Mouse (Mus musculus): ENCODE results near the gene Pknox1.
"Not testable (repeated sequence)": the region's sequence is repeated elsewhere in the genome, so short reads cannot be mapped to it uniquely, and the experiment has no call there.

Pknox1 gene

DNA sequence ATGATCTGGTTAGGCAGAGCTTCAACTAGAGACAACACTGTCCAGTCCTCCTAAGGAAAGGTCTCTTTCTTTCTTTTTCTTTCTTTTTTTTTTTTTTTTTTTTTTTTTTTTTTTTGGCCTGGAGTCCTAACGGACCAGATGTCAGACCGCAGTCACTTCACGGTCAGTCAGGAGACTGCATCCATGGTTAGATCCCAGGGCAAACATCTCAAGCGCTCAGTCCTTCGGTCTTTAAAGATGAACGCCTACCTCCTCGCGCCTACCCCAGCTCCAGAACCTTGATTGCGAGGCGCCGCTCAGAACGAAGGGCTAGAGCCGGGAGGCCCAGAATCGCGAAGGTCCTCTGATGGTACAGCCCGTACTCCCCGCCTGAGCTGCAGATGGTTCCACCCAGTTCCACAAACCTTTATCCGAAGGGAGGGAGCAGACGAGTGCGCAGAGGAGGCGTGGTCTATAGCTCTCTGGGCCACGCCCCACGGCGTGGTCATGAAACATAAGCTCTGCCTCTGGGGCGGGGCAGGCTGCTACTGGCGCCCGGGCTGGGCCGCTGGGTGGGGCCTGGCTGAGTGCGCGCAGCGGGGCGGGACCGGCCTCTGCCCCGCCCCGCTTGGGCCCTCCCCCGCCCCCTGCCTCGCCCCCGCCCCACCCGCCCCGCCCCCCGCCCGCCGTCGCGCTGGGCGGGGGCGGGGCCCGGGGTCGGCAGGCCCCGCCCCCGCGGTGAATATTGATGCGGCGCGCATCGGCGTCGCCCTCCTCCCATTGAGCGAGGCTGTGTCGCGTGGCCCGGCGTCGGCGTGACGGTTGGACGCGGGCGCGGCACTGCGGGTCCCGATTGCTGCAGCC, at the start of gene Pknox1:
Gene Pknox1, plus strand, starts transcription at position 720 of the 843 bp plus-strand sequence.
- DNase-seq: peak; percentile 99

DNA sequence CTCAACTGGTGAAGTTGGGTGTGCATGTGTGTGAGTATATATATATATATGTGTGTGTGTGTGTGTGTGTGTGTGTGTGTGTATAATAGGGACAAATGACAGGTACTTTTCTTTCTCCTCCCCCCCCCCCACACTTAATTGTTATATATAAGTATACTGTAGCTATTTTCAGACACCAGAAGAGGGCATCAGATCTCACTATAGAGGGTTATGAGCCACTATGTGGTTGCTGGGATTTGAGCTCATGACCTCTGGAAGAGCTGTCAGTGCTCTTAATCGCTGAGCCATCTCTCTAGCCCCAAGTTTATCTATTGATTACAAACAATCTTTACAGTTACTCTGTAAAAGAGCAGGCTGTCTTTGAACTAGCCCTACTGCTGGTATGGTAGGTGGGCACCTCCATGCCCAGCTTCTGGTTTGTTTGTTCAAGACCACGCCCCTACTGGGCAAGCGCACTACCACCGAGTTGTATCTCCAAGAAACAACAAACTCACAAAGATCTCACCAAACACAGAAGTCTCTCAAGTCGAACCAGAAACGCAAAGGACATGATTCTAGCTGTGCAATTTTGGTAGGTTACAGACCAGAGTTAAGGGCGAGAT, 45.1 kb upstream of the Pknox1 start:
- DNase-seq: no peak

DNA sequence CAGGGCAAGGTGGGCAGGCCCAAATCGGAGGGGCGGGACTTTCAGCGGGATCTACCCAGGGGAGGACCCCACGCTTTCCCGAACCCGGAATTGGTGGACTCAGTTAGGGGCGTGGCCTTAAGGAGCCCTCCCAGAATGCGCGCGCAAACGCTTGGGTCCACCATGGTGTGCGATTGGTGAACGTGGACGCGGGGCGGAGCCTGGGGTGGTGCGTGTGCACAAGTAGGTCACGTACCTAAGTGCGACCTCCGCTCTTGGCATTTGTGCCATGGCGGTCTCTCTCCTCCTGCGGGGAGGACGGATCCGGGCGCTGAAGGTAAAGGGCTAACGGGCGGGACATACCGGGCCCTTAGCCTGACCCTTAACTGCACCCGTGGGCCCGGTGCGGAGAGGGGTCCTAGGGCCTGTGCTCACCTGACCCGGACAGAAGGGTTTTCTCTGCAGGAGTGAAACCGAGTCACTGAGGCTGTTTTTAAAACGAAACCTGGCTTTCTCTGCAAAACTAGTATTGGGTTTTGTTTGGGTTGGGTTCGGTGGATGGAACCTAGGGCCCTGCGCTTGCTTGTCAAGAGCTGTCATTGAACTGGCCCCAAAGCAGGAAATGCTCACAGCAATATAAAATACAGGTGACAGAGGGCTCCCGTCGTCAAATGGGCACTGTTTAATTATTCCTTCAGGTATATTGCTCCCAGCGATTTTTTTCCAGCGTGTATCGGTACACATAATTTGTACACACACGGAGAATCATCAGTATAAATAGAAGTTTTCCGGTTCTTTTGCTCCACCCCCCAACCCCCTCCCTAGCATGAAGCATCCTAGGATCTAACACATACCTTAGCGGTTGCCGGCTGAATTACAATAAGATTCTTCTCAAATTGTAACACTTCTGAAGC, 44.3 kb upstream of the Pknox1 start, which contains the start of the genes Wdr4 and Ndufv3:
Gene Wdr4, minus strand, starts transcription at position 35 of the 893 bp plus-strand sequence.
Gene Ndufv3, plus strand, starts transcription at position 170 of the 893 bp plus-strand sequence.
- peak; percentile 99 for DNase-seq

DNA sequence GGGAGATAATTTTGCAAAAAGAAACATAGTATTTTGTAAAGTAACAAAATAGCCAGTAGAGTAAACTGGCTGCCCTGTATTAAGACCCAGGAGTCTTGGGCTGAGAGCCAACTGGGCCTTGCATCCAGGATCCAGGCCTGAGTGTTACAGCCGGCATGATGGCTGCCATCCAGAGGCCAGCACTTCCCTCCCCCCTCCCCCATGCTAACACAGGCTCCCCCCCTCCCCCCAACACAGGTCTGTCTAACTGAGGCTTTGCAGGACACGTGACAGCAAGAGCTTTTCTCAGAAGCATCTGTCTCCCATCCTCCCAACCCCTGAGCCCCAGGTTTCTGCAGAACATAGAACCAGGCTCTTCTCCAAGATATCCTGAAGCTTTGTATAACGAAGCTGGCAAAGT, 43.6 kb upstream of the Pknox1 start:
- peak; percentile 33 for DNase-seq

DNA sequence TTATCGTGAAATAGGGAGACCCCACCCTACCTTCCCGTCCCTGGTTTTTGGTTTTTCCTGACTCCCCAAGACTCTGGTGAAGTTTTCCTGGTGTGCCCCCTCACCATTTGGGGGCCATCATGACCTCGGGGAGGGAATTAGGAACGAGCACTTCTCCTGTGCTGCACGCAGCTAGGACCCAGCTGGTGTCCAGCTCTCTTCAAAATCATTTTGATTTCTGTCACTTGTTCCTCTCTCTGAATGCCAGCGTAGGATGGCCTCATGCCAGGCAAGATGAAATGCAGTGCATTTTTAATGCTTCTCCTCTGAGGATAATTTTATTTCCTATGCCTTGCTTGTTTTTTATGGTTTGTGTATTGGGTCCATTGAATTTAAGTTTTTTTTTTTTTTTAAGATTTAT, 42.6 kb upstream of the Pknox1 start:
- no peak for DNase-seq

DNA sequence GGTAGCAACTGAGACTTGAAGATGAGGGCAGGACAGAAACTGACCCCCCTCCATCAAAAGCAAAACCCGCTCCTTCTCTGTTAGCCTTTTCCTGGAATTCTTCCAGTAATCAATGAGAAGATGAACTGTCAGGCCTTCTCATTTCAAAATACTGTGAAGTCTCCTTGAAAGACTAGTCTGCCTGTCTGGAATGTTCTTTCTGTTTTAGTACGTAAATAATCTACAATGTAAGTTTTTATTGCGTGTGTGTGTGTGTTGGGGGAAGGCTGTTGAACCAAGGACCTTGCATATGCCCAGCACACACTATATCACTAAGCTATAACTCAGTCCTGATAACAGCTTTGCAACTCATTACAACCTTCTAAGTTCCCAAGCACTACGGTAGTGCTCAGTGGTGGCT, 39.4 kb upstream of the Pknox1 start:
- DNase-seq: no peak

DNA sequence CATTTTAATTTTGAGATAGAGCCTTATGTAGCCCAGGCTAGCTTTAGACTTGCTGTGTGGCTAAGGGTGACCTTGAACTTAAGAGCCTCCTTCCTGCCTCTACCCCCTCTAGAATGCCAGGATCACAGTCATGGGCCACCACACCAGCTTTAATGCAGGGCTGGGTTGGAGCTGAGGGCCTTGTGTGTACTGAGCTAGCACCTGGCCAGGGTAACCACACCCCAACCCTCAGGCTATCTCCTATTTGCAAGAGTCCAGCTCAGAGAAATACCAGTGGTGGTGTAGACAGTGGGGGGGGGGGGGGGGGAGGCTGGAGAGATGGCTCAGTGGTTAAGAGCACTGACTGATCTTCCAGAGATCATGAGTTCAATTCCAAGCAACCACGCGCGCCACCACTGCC, 38.7 kb upstream of the Pknox1 start:
- DNase-seq: no peak

DNA sequence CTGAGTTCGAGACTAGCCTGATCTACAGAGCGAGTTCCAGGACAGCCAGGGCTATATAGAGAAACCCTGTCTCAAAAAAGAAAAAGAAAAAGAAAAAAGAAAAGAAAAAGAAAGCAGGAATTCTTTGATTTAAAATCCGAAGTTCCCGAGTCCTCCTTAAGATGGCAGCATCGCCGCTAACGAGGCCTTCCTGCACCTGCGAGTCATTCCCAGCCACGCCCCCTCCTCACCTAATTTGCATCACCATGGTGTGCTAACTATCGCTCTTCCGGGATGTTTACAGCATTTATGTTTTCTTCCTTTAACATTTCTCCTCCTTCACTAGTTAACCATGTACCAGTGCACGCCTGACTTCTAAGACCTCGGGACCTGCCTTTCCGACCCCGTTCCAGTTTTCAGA, 35.2 kb upstream of the Pknox1 start:
- DNase-seq: peak; percentile 31

DNA sequence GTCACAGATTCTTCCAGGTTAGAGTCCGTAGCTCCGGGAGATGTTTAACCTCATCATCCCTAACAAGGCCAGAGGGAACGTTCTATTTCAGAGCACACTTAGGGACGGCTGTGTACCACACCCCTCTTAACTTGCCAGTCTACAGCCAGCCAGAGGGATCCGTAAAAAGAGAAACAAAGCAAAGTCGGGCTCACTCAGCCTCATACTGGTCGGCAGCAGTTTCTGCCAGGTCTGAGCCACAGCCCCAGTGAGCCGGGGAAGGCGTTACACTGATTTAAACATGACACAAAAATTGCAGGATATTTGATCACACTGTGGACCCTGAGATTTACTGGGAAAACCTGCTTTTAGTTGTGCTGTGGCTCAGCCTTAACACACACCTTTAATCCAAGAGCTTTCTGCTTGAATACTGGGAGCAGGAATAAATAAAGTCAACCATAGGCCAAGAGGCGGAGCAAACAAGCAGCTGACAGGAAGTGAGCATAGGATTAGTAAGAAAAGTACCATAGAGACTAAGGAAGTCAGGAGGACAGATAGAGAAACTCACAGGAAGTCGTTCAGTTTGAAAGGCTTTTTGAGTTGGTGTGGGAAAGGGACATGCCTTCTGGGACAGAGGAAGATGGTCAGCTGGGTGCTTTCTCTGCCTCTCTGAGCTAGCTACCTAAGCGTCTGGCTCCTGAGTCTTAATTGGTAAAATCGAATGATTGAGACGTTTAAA, 32.9 kb upstream of the Pknox1 start:
- no peak for DNase-seq

DNA sequence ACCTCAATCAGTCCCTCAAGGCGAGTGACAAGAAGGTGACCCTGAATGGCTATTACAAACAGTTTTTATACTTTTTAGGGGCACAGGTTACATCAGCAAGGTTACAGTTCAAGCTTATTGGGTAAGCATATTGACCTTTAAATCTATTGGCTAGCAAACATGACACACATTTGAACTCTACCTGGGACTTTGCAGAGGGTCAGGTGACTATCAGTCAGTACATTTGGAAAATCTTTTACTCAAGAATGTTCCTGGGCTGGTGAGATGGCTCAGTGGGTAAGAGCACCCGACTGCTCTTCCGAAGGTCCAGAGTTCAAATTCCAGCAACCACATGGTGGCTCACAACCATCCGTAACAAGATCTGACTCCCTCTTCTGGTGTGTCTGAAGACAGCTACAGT, 32.2 kb upstream of the Pknox1 start:
- not testable (repeated sequence) for DNase-seq

DNA sequence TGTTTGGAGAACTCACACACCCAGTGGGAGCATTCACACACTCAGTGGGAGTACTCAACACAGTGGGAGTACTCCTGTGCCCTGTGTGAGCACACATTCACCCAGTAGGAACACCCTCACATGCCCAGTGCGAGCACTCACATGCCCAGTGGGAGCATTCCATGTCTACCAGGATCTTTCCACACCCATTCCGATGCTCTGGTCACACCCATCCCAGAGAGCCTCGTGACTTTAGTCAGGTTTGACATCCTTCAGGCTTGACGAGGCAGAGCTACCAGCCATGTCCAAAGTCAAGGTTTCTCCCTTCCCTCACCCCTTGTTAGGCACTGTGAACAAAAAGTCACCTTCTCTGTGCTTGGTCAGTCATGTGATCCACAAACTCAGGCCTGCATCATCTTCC, 29.2 kb upstream of the Pknox1 start:
- DNase-seq: no peak

DNA sequence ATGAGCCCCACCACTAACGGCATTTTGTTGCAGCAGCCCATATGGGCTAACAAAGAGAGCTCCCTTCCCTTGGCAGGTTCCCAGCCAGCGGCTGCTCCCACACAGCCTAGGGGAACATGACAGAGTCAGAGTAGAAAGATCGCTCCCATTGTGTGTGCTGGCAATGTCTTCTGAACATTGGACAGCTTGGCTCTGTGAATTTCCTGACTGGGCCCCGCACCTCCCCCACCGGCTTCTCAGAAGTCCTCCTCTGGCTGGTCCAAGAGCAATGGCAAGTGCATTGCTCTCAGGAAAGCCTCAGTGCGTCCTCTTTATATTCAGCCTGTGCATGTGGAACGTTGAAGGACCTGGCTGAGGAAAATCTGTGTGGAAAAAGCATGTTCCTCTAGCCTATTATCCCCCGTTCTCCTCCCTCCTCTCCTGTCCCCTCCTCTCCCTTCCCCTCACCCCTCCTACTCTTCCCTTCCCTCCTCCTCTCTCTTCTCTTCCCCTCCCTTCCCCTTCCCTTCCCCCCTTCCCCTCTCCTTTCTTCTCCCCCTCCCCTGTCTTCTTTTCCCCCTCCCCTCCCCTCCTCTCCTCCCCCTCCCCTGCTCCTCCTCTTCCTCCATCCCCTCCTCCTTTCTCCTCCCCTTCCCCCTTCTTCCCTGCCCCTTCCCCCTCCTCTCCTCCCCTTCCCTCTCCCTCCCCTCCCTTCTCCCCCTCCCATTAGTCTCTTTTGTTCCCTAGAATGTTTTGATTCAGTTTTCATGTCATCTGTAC, 28.5 kb upstream of the Pknox1 start:
- peak; percentile 82 for DNase-seq

DNA sequence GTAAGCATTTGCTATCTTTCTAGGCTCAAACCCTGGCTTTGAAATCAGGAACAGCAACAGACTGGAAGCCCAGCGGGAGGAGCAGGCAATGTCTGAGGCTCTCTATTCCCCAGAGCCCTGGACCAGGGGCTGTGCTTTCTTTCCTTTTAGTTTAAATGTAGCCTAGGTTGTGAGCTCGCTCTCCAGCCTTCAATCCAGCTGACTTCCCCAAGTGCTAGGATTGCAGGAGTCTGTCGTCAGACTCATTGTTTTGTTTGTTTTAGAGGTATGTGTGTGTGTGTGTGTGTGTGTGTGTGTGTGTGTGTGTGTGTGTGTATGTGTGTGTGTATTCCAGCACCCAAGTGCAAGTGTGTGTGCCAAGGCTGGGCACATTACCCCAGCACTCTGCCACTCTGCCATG, 24.4 kb upstream of the Pknox1 start:
- no peak for DNase-seq

DNA sequence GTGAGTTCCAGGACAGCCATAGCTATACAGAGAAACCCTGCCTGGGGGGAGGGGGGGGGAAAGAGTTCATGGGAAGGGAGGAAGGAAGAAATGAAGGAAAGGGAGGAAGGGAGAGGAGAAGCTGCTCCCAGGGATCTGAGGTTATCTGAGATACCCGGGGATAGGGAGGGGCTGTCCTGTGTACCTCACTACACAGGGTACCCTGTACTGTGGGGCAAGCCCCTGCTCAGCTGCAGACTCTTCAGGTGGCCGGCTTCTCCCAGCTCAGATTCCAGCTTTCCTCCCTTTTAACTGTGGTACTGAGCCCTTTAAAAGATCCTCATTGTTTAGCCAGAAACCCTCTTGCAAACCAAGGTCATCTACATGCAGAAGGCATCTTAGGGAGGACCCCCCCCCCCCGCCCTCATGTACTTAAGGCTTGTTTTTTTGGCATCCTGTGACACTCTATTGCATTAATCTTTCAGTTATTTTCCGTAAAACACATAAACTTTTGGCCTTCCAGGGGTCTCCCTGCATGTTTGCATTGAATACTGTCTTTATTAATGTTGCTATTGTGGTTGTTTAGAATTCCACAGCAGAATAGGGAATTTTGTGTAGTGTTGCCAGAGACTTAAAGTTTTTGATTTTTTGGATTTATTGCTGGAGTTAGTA, 23.6 kb upstream of the Pknox1 start:
- DNase-seq: no peak

DNA sequence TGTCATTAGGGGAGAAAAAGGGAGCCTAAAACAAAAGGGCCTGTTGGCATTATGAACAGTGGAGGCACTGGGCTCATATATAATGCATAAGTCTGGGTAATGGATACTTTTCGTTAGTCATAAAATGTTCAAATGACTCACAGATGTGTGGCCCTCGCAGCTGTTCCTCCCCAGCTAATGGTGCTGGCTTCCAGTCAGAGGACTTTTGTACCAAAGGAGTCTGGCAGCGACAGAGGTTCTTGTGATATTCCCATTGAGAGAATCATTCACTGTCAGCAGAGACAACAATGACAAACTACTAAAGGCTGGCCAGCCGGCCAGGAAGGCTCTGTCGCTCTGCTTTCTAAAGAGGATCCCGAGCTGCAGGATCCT, 23.1 kb upstream of the Pknox1 start:
- DNase-seq: peak; percentile 38

DNA sequence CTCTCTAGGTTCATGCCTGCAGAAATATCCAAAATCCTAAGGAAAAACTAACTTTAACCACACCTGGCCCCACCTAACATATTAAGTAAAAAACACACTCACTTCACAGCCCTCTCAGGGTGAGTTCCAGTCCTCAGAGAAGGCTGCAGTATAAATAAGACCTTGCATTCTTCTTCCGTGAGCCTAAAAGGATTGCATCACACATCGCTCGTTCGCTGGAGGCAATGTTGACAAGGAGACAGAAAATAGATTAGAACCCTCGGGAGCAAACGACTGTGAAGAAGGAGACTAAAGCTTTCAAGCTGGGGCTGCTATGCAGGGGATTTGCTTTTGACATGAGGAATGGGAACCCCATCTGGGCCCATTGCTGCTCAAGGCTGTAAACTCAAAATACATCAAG, 21.0 kb upstream of the Pknox1 start:
- DNase-seq: no peak

DNA sequence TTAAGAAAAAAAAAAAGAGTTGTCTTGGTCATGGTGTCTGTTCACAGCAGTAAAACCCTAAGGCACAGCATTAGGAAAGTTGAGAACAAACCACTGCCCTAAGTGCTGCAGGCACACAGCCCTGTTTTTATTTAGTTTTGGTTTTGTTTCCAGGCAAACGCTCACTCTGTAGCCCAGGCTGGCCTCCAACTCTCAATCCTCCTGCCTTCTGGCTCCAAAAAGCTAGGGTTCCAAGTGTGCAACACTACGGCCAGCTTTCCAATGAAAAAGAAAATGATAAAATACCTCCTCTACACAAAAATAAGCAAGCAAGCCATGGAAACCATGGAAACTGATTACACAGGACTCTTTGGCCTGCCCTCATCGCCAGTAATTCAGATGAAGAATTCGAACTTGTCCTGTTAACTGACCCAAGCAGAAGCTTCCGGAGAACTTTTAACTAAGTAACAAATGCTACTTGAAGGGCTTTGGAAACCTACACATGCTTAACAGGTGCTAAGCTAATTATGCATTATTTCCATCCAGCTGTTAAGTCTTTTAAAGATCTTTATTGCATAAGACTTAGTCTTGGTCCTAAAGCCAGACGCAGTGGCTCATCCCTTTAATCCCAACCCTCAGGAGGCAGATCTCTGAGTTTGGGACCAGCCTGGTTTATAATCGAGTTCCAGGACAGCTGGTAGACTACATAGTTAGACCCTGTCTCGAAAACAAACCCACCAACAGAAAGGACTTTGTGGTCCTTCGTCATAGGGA, 17.9 kb upstream of the Pknox1 start:
- no peak for DNase-seq

DNA sequence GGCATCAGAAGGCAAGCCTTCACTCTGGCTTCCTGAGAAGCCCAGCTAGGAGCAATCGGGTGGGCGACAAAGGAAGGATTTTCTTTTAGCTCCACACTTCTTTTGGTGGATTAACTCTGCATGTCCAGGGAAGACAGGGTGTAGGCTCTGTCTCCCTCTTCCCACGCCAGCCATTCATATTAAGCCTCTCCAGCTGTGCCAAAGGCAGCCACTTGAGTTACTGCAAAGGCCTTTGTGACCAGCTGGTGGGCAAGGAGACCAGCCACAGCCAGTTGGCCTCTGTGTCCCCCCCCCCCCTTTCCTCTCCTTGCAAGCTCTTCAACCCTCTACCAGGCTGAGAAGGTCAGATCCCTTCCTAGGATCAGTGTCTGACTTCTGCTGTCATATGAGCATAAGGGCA, 16.6 kb upstream of the Pknox1 start:
- DNase-seq: no peak

DNA sequence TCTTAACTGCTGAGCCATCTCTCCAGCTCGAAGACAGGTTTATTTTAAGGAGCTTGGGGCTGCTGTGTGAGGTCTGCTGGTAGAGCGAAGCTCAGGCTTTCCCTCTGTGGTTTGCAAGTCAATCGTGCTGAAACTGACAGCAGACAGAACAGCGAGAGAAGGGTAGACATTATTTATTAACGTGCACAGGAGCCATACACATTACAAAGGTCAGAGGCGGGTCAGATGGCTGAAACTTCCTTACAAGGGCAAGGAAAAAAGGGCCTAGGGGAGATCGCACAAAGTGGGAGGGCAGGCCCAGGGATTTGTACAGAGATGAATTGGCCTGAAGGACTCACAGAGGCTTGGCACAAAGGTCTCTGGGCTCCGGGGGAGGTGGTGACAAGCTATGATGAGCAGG, 15.1 kb upstream of the Pknox1 start:
- DNase-seq: no peak

DNA sequence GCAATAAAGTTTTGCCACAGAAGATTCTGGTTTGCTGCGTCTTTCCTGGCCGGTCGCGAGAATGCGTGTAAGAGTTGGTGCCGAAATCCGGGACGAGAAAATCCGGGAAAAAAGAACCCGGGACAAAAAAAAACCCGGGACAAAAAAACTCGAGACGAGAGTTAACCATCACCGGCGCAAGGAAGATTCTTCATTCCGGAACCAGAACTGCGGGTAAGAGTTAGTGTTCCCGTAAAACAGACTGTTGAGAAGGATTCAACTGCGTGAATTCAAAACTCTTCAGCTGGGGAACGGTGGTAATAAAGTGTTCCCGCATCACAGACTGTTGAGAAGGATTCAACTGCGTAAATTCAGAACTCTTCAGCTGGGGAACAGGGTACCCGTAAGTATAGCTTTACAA, 11.9 kb upstream of the Pknox1 start:
- DNase-seq: not testable (repeated sequence)

DNA sequence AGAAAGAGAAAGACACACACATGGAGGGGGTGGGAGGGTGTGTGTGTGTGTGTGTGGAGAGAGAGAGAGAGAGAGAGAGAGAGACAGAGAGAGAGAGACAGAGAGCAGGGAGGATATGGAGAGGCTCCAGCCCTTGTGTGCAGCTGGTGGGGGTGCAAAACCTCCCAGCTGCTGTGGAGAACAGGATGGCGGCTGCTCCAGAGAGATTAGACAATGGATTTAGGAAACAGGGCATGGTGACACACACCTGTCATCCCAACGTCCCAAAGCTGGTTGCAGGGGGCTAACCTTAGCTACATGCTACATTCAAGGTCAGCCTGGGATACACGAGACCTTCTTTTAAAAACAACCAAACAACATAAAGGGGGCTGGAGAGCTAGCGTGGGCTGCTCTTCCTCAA, 8.3 kb upstream of the Pknox1 start:
- no peak for DNase-seq
